Mouse (Mus musculus): ENCODE data around the gene Cd164. TPM values are rescaled to one million over a fixed set of nuclear protein-coding genes. Genes with fewer than 3 reads are reported as not detected.

Cd164 gene
- total RNA-seq, 2 experiments from 2014 or later = 66.5 to 67.8 TPM

DNA sequence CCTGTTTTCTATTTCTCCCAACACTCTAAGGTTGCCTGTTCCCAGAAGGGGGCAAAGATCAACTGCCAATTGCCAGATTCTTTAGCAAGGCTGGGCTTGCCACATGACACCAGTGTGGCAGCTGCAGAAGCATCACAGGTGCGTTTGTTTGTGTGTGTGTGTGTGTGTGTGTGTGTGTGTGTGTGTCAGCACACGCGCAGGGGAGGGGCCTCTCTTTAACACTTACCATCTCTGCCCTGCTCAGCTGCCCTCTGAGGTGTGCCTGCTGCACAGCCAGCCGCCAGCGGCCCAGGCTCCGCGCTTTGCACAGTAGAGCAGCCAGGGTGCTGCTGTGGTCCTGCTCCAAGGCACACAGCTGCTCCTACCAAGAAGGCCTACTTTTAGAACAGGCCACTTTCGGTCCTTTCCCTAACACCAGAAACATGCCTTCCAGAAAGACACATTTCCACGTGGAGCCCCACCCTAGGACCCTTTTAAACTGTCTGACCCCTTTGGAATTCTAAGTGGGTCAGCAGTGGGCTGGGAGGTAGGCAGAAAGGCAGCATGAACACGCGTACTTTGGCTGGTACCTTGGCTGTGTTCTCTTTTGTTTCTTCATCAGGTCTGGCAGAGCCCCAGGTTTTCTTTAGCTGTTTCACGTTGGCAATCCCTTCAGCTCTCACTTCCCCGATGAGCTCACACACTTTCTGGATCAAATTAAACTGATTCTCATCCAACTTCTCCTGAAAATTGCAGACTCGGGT lies 33.8 kb downstream of the Cd164 start:
- peak overlapping the region; percentile 67 for H3K27ac ChIP-seq
- DNase-seq (ENCODE audit: extremely low spot score in 1 of 2, low spot score in 2 of 2) = peak in 1 of 2 experiments; percentile 53
- intact Hi-C loops (cut with DNase I) = no loop called here
- no peak for TF ChIP-seq CTCF (IDR thresholded peaks at IDR 0.05)
- H3K4me3 ChIP-seq = no peak overlapping the region

DNA sequence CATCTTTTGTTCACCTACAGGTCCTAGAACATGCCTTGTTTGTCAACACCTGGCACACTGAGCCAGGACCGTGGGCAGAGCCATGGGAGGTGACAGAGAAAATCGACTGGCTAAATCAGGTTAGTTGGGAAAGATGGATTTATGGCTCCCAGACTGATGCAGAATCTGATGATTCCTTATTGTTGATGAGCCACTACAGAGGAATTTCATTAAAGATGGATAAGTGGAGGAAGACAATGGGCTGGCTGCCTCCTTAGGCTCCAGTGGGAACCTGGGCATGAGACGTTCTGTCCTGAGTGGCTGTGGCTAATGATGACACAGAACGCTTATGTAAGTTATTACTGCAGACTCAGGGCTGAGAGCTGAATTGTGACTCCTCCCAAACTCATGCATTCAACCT lies 34.5 kb downstream of the Cd164 start:
- DNase-seq (ENCODE audit: extremely low spot score in 1 of 2, low spot score in 2 of 2) = no peak
- Histone ChIP-seq H3K27ac (peak overlapping the region; percentile 67), H3K4me3 (no peak overlapping the region)
- no peak for TF ChIP-seq CTCF (IDR thresholded peaks at IDR 0.05)
- intact Hi-C loops (cut with DNase I) = no loop called here

DNA sequence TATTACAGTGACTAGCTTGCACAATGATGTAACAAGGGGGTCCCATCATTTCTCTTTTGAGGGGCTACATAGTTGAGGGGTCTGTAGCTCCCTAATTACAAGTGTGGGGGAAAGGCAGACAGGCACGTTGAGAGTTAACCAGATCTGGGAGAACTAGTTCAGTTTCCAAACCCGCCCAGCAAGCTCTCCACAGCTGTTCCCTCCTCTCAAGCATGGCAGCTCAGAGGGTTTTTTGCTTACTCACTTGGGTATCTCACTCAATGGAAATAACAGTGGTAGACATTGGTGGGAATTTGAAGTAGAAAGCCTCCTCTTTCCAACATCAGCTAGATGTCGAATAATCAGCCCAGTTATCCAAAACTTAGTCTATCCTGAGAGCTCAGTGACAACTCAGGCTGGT lies 35.9 kb downstream of the Cd164 start:
- TF ChIP-seq CTCF (IDR thresholded peaks at IDR 0.05) = no peak
- intact Hi-C loops (cut with DNase I) = no loop called here
- no peak for DNase-seq (ENCODE audit: extremely low spot score in 1 of 2, low spot score in 2 of 2)
- Histone ChIP-seq H3K4me3 (no peak overlapping the region), H3K27ac (no peak overlapping the region)

DNA sequence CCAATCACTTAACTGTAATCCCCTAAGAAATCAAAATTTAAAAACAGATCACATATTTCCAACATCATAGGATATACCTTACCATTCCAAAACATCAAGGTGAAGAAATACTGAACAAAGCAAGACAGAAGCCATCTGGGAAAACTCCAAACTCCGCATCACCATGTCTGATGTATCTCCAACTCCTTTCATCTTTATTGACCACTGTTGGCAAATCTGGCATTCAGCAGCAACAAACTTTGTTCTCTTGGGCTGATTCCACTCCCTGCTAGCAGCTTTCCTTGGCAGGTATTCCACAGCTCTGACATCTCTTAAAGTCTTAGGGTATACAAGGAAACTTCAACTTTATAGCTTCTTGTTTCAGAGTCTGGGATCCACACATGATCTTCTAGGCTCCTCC lies 39.2 kb downstream of the Cd164 start:
- no peak for DNase-seq (ENCODE audit: extremely low spot score in 1 of 2, low spot score in 2 of 2)
- no peak for TF ChIP-seq CTCF (IDR thresholded peaks at IDR 0.05)
- H3K4me3 ChIP-seq = no peak overlapping the region
- no peak overlapping the region for H3K27ac ChIP-seq
- intact Hi-C loops (cut with DNase I) = no loop called here

DNA sequence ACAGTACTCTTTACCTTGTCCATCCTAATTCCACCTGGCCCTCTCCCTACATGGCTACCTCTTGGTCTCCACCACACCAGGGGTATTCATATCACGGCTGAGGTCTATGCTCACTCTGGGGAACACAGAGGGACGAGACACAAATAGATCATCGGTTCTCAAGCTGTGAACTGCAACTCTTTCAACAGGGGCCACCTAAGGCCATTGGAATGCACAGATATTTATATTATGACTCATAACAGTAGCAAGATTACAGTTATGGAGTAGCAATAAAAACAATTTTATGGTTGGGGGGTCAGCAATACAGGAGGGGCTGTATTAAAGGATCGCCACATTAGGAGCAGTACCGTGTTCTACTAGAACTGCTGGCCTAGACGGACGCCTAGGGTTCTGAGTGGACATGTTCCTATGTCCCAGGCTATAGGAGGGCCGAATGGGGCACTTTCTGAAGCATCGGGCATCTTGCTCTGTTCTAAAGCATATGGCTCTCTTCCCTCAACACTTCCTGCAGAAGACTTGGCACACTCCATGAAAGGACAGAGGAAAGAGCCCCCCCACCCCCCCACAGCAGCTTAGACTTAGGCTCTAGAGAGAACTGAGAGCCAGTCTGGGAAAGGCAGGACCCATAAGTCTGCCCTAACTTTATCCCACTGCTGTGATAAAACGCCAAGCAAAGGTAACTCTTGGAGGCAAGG lies 42.6 kb downstream of the Cd164 start:
- TF ChIP-seq CTCF (IDR thresholded peaks at IDR 0.05) = no peak
- Histone ChIP-seq H3K4me3 (no peak overlapping the region), H3K27ac (no peak overlapping the region)
- intact Hi-C loops (cut with DNase I) = no loop called here
- DNase-seq (ENCODE audit: extremely low spot score in 1 of 2, low spot score in 2 of 2) = no peak

DNA sequence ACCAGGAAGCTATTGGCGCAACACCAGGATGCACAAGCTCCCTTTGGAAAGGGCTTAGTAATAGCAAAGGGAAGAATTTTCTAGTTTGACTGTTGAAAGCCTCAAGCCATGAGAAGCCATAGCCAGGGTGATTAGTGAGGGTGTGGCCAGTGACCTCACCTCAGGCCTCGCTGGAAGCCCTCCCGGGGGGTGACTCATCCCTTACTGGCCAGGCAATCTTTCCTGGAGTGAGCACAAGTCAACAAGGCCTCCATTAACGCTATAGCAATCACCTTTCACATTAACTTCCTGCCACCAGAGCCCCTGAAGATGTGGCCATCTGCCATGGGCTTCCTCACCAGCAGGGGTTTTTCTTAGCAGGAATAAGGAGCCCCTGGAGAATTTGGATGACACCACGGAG lies 45.9 kb downstream of the Cd164 start:
- Histone ChIP-seq H3K4me3 (no peak overlapping the region), H3K27ac (no peak overlapping the region)
- intact Hi-C loops (cut with DNase I) = no loop called here
- no peak for TF ChIP-seq CTCF (IDR thresholded peaks at IDR 0.05)
- no peak for DNase-seq (ENCODE audit: extremely low spot score in 1 of 2, low spot score in 2 of 2)

DNA sequence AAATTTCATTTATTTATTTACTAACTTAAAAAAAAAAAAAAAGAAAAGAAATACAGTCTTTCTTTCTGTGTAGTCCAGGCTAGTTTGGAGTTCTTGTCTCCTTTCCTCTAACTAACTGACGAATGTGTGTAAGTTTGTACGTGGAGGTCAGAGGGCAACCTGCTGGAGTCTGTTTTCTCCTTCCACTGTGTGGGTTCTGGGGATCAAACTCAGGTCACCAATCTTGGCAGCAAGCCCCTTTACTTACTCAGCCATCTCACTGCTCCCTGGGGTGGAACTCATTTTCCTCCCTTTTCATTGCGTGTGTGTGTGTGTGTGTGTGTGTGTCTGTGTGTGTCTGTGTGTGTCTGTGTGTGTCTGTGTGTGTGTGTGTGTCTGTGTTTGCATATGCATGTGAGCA lies 49.1 kb downstream of the Cd164 start:
- intact Hi-C loops (cut with DNase I) = no loop called here
- Histone ChIP-seq H3K27ac (no peak overlapping the region), H3K4me3 (no peak overlapping the region)
- DNase-seq (ENCODE audit: extremely low spot score in 1 of 2, low spot score in 2 of 2) = no peak
- no peak for TF ChIP-seq CTCF (IDR thresholded peaks at IDR 0.05)

DNA sequence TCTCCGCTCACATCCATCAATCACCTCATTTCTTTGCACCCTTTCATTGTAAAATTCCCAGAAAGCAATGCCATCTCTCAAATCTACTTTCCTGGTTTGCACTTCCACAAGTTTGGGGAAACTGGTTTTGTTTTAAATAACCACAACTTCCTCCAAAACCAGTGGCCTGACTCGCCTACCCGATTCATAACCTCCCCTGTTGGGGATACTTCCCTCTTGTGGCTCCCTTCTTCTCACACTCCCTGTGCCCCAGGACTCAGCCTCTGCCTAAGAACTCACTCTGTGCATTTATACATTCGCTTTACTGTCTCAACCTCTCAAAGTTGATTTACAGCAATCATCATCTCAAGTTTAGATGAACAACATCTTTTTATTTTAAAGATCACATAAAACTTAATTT lies 51.9 kb downstream of the Cd164 start:
- TF ChIP-seq CTCF (IDR thresholded peaks at IDR 0.05) = no peak
- Histone ChIP-seq H3K4me3 (no peak overlapping the region), H3K27ac (no peak overlapping the region)
- DNase-seq (ENCODE audit: extremely low spot score in 1 of 2, low spot score in 2 of 2) = no peak
- intact Hi-C loops (cut with DNase I) = loop anchor here (5.0 kb wide), 1 partner anchor 49 kb away; no protein-coding TSS in a partner anchor

DNA sequence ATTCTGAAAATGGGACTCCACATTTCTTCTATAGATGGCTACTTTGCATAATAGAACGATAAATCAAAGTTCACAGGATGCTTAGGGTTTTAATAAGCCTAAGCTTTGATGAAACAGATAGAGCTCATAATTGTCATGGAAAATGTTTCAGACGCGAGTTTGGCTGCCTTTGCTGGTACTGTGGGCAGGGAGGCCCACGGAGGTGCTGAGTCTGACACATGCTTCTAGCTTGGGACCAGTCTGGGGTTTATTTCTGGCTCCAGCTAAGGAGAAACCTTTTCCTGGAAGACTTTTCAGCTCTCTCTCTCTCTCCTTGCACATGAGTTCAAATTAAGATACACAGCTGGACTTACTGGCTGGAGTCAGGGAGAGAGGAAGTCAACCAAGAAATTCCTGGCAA lies 53.1 kb downstream of the Cd164 start:
- intact Hi-C loops (cut with DNase I) = loop anchor here (5.0 kb wide), 1 partner anchor 50 kb away; no protein-coding TSS in a partner anchor
- Histone ChIP-seq H3K27ac (no peak overlapping the region), H3K4me3 (no peak overlapping the region)
- no peak for DNase-seq (ENCODE audit: extremely low spot score in 1 of 2, low spot score in 2 of 2)
- no peak for TF ChIP-seq CTCF (IDR thresholded peaks at IDR 0.05)

DNA sequence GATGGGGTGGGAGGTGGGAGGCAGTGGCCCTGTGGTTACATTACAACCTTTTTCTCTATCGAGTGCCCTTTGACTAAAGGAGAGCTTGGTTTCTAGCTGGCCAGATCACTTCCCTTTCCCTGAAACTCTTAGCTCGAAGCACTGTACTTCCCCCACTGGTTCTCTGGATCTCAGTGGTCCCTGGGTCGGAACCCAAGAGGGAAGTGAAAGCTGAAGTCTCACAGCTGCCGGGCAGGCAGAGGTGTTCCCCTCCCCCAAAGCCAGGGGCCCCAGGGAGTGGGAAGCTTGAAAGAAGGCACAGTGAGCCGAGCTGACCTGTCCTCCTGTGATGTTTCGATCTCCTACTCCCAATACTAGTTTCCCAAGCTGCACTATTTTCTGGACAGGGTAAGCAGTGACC lies 54.0 kb downstream of the Cd164 start:
- H3K4me3 ChIP-seq = no peak overlapping the region
- no peak for TF ChIP-seq CTCF (IDR thresholded peaks at IDR 0.05)
- intact Hi-C loops (cut with DNase I) = loop anchor here (5.0 kb wide), 1 partner anchor 51 kb away; no protein-coding TSS in a partner anchor
- DNase-seq (ENCODE audit: extremely low spot score in 1 of 2, low spot score in 2 of 2) = peak in 1 of 2 experiments; percentile 15
- H3K27ac ChIP-seq = no peak overlapping the region

DNA sequence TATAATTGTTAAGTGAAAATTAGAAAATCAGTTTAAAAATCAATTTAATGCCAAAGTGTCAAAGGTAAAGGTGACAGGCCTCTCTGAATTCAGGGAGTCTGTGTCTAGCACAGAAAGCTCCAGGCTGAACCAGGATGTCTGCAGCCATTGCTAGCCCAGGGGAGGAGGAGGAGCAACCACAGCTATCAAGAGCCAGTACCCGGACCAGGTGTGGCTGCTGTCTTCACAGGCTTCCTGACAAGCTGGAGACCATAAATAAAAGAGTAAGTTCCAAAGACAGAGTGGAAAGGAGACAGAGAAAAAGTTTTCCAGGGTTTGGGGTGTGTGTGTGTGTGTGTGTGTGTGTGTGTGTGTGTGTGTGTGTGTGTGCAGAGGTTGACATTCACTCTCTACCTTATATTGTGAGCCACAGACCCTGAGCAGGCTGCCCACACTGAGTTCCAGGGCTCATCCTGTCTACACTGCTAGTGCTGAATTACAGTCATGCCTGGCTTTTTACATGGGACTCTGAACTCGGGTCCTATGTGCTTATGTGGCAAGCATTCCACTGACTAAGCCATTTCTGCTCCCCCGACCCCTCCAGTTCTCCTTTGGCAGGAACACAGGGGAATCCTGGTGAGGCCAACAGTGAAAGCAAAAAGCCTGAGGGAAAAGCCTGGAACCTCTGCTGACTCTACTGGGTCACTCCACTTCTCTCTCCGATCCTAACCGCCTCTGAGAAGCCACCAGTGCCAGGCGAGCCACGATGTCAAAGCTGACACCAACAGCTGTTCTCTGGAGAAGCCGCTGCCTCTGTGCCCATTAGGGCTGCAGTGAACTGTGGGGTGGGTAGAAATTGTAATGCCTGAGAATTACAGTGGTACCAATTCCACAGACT lies 56.5 kb downstream of the Cd164 start:
- DNase-seq (ENCODE audit: extremely low spot score in 1 of 2, low spot score in 2 of 2) = no peak
- intact Hi-C loops (cut with DNase I) = no loop called here
- no peak for TF ChIP-seq CTCF (IDR thresholded peaks at IDR 0.05)

DNA sequence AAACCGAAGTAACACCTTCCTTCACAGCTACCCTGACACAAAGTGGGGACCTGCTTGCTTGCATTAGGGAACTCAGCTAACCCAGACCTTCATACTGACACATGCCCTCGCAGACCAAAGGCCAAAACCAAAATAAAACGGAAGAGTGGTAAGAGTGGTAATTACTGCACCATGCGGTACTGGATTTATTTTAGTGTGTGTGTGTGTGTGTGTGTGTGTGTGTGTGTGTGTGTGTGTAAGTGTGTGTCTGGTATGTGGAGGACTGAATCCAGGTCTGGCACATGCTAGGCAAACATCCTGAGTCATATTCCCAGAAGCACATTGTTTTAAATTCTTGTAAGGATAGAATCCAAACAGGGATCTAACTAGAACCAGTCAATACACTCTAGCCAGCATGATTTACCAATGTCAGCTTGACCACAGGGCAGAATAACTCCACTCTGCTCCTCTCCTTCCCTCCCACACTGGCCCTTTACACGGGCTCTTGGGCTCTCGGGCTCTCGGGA lies 57.2 kb downstream of the Cd164 start:
- no peak for TF ChIP-seq CTCF (IDR thresholded peaks at IDR 0.05)
- intact Hi-C loops (cut with DNase I) = no loop called here
- H3K4me3 ChIP-seq = no peak overlapping the region
- DNase-seq (ENCODE audit: extremely low spot score in 1 of 2, low spot score in 2 of 2) = no peak
- no peak overlapping the region for H3K27ac ChIP-seq

More for the DNA sequence above, 56.5 kb downstream of the Cd164 start:
- Histone ChIP-seq H3K27ac (no peak overlapping the region), H3K4me3 (no peak overlapping the region)

All from left cerebral cortex, adult 2 months (tissue).